Mouse (Mus musculus): ENCODE measurements around the gene Dync1h1.
A peak's percentile ranks its signal among the peaks of the same experiment; 100 is the strongest.
"Not testable (repeated sequence)": the region's sequence is repeated elsewhere in the genome, so short reads cannot be mapped to it uniquely, and the experiment has no call there.

Dync1h1 gene

GRCm38 (mm10) chr12:110695676-110696171 is 94.5 kb downstream of the Dync1h1 start:
- DNase-seq (ENCODE audit: low read depth, low spot score), result no peak

- peak; percentile 95 for DNase-seq (ENCODE audit: low read depth, low spot score)
These were observed 95.1 kb downstream of the Dync1h1 start for GRCm38 (mm10) chr12:110696173-110696974.

- DNase-seq (ENCODE audit: low read depth, low spot score), result no peak
These were observed 95.7 kb downstream of the Dync1h1 start for GRCm38 (mm10) chr12:110696975-110697400.

DNA sequence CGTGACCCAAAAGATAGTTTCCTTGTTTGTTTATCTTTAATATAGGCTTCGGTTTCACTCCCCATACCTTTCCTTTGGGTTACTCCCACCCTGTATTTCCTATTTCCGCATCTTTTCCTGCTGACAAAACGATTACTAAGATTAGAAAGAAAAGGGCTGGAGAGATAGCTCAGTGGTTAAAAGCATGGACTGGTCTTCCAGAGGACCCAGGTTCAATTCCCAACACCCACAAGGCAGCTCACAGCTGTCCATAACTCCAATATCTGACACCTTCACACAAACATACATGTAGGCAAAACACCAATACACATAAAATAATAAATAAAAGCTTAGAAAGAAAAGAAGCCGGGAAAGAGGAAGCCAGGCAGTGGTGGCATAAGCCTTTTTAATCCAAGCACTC is 96.2 kb downstream of the Dync1h1 start:
- no peak for DNase-seq (ENCODE audit: low read depth, low spot score)

- no peak for DNase-seq (ENCODE audit: low read depth, low spot score)
These were observed 96.8 kb downstream of the Dync1h1 start for GRCm38 (mm10) chr12:110698080-110698479.

- no peak for DNase-seq (ENCODE audit: low read depth, low spot score)
These were observed 97.4 kb downstream of the Dync1h1 start for GRCm38 (mm10) chr12:110698523-110699170.

DNA sequence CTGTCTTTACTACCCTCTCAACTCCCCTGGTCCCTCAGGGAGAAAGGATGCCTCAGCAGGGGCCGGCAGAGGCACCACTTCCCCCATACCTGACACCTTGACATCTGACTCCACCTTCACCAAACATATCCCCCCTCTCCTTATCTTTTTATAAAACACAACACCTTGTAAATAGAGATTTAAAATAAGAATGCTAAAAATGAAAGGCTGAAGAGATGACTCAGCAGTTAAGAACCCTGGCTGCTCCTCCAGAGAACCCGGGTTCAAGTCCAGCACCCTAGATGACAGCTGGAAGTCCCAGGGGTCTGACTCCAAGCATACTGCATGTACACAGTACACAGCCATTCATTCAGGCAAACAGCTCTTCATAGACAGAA is 97.9 kb downstream of the Dync1h1 start:
- no peak for DNase-seq (ENCODE audit: low read depth, low spot score)

DNA sequence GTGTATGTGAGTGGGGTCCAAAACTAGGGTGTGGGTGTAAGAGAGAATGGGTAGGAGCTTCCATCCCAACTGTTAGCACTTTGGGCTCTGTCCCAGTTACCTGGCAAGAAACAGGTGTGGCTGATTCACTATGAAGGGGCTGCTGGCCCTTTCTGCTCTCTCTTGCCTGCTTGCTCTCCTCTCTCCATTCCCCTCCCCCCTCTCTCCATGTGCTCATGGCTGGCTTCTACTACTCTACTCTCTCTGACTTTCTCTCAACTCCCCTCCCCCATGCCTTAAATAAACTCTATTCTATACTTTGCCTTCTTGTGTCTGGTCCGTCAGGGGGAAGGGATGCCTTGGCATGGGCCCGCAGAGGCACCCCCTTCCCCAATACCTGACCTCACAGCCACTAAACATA is 99.5 kb downstream of the Dync1h1 start:
- DNase-seq (ENCODE audit: low read depth, low spot score), result no peak

GRCm38 (mm10) chr12:110701363-110701762 is 100.1 kb downstream of the Dync1h1 start:
- not testable (repeated sequence) for DNase-seq (ENCODE audit: low read depth, low spot score)

GRCm38 (mm10) chr12:110702556-110702955 is 101.3 kb downstream of the Dync1h1 start, which contains the start of gene Hsp90aa1:
TSS of gene Hsp90aa1 (minus strand) at chr12:110702728.
- DNase-seq (ENCODE audit: low read depth, low spot score), result no peak

- DNase-seq (ENCODE audit: low read depth, low spot score), result peak; percentile 83
These were observed 101.8 kb downstream of the Dync1h1 start for GRCm38 (mm10) chr12:110703008-110703471.

DNA sequence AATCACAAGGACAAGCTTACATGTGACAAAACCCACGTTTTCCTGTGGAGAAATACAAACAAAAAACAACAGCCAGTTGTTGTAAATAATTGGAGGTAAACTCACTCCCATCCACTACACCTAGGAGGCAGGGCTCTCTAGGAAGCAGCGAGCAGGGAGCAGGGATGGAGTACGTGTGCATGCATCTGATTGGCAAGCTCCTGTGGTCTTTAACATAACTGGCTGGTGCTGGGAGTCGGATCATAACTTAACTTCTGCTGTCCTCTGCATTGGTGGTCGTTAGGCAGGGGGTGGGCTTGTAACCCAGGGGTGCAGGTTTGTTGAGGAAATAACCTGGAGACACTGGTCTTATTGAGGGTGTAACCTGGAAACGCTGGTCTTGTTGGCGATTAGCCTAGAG is 102.4 kb downstream of the Dync1h1 start:
- DNase-seq (ENCODE audit: low read depth, low spot score), result no peak

- DNase-seq (ENCODE audit: low read depth, low spot score), result not testable (repeated sequence)
These were observed 104.2 kb downstream of the Dync1h1 start for GRCm38 (mm10) chr12:110705419-110705818.

DNA sequence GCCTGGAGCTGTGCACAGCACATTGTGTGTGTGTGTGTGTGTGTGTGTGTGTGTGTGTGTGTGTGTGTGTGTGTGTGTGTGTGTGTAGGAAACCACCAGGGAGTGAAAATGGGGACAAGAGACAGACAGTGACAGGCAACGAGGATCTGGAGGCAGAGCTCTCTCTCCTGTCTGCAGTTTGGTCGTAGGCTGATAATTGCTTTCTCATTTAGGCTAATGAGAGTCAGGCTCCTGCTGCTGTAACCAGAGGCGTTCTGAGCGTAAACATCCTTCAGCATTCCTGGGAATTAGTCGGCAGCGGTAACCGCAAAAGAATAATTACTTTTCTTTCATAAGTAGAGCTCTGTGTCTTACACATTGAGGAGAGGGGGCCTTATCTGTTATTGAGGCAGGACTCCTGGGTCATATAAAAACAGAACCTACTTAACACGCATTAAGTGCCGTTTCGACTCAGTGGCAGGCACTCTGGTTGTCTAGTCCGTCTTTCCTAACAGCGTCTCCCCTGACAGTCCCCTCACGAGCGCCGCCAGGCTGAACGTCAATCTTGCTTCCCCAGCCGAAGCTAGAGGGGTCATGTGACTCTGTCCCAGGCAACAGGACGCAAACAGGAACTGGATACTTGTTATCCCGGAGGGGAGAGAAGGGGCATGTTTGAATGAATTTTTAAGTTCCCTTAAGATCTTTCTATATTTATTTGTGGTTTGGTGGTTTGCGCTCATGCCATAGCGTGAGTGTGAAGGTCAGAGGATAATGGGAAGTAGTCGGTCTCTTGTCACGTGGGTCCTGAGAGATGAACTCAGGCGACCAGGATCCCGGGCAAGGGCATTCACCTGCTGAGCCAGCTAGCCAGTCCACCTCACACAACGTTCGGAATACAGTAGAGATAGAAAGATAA is 105.3 kb downstream of the Dync1h1 start:
- DNase-seq (ENCODE audit: low read depth, low spot score), result no peak

DNA sequence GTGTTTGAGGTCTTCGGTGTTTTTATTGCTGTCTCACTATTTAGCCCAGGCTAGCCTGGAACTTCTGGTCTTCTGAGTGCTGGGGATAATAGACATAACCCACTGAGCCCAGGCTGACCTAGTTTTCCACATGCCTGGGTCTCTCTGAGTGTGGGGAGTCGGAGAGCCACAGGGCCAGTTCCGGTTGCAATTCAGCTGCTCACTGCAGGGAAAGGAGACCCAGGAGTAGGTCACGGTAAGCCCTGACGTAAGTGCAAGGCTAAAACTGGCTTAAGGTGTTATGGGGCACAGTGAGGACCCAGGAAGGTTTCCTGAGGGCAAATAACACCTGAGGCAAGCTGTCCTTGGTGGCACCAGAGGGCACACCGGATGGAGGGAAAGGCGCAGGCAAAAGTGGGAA is 106.2 kb downstream of the Dync1h1 start:
- no peak for DNase-seq (ENCODE audit: low read depth, low spot score)

- no peak for DNase-seq (ENCODE audit: low read depth, low spot score)
These were observed 110.0 kb downstream of the Dync1h1 start for GRCm38 (mm10) chr12:110711270-110711669.

DNA sequence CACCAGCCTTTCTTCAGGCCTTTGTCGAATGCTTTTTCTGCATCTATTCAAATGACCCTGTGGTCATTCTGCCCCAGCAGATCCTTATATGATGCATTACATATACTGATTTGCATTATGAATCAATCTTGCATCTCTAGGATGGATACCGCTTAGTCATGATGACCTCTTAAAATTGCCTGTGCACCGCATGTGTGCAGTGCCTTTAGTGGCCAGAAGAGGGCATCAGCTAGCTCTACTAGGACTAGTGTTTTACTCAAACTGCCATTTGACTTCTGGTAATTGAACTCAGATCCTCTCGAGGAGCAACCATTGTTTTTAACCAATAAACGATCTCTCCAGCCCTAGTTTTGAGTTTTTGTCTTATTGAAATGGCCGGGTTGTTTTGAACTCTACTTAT is 112.5 kb downstream of the Dync1h1 start:
- no peak for DNase-seq (ENCODE audit: low read depth, low spot score)

GRCm38 (mm10) chr12:110714215-110714614 is 113.0 kb downstream of the Dync1h1 start:
- DNase-seq (ENCODE audit: low read depth, low spot score), result no peak

DNA sequence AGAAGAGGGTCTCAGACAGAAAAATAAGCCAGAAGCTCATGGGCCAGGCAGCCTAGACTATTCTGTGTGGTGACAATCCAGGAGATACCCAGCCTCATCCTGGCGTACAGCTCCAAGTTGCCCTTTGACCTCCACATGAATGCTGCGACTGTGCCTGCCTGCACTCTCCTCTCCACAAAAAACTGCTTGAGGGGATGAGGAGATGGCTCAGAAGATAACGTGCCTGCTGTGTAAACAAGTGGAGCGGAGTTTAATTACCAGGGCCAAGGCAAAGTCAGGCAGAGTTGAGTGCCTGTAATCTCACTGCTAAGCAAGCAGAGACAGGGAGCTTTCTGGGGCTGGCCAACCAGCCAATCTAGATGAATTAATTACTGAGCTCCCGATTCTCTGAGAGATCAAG is 114.8 kb downstream of the Dync1h1 start:
- DNase-seq (ENCODE audit: low read depth, low spot score), result no peak

Measured in embryo, embryonic 11.5 days (tissue).